Mouse (Mus musculus) neural tube, embryonic 12.5 days (tissue): ENCODE measurements at regions not wholly inside any gene's neighbourhood (a gene's known extent, or its start where the extent isn't known, plus 50 kb on each side); places are given as distances from the start of the nearest gene placed in this dataset.

ENCODE experiments used
- ATAC-seq: fragments of 200-750 bp; cut with Nextera tagmentation; 2 replicates; pipeline ENCODE4 v1.8.0; 2017; ENCODE audit warnings: low read depth, mild to moderate bottlenecking, moderate TSS enrichment, moderate library complexity; ENCODE audit not compliant: low FRiP score
- H3K27ac ChIP-seq: fragments of 300-500 bp; sonication (generic); 2 replicates; pipeline ENCODE4 v1.5.1; 2016
- H3K27me3 ChIP-seq: fragments of 300-500 bp; sonication (generic); replicated peaks from 2 replicates; pipeline ENCODE4 v1.6.1; 2016; ENCODE audit warnings: mild to moderate bottlenecking
- H3K36me3 ChIP-seq: fragments of 300-500 bp; sonication (generic); 2 replicates; pipeline ENCODE4 v1.6.1; 2016; ENCODE audit warnings: mild to moderate bottlenecking
- H3K4me1 ChIP-seq: fragments of 300-500 bp; sonication (generic); 2 replicates; pipeline ENCODE4 v1.6.1; 2016
- H3K4me2 ChIP-seq: fragments of 300-500 bp; sonication (generic); replicated peaks from 2 replicates; pipeline ENCODE4 v1.6.1; 2016; ENCODE audit warnings: mild to moderate bottlenecking
- H3K4me3 ChIP-seq: fragments of 300-500 bp; sonication (generic); 2 replicates; pipeline ENCODE4 v1.5.1; 2016
- H3K9ac ChIP-seq: fragments of 300-500 bp; sonication (generic); 2 replicates; pipeline ENCODE4 v1.6.1; 2016; ENCODE audit warnings: mild to moderate bottlenecking
- H3K9me3 ChIP-seq: fragments of 300-500 bp; sonication (generic); 2 replicates; pipeline ENCODE4 v1.6.1; 2016; ENCODE audit warnings: mild to moderate bottlenecking
- WGBS: fragments of 180-500 bp; shearing (Covaris S2); methylation state at CpG from one replicate; pipeline ENCODE4 v1.1.7; 2016; 5-methylcytosine and 5-hydroxymethylcytosine counted together

DNA sequence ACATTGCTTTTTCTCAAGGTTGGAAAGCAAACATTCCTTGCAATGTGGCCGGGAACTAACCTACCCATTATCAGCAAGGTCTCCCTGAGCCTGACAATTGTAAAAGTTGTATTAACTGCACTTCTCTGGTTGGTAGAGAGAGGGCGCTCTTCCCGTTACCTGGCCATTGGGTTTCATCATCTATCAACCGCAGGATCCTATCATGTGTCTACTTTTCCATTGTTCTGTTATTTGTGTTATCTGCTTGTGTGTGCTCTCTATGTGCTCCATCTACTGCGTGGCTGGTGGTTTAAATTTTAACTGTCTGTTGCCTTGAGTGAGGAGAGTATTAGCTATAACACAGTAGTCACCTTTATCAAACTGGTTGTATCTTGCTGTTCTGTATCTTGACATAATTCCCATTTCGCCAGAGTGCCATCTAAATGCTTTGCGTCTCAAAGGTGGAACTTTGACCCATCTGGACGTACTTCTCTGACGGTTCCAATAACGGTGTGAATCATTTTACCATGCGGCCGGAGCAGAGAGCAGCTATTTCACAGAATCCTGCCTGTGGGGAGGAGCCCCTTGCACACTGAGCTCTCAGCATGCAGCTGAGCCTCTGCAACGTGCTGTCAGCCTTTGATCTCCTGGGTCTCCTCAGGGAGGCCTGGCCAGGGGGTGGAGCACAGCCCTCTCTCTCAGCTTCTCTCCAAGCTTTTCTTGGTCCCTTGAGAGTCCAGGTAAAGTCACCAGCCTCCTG lies 77.5 kb upstream of the A530016L24Rik start:
- Histone ChIP-seq H3K9ac (no peak overlapping the region), H3K9me3 (no peaks in the 10 kb centered on the region), H3K4me3 (no peak overlapping the region), H3K36me3 (no peaks in the 10 kb centered on the region), H3K4me2 (no peak overlapping the region), H3K27ac (no peak overlapping the region), H3K4me1 (peaks cover 7% of the 10 kb centered on the region; the same call in 1 of the 2 replicates), H3K27me3 (peaks cover 12% of the 10 kb centered on the region; the same call in 1 of the 2 replicates)
- WGBS, result 8% methylated on average over 13 of the region's 13 CpGs
- ATAC-seq, result no peak

DNA sequence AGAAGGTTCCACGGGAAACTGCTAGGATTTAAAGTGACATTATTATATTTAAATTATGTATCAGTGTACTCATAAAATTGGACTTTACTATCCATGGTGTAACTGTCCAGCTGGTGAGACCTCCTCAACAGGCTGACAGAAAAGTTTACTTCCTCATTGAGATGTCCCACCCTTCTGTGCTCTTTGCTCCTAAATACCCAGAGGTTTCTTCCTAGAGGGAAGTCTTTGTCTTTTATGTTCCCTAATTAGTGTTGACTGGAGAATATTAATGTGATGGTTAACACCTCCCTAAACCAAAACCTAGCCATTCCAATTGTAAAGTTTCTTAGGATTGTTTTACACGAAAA lies 76.9 kb upstream of the A530016L24Rik start:
- Histone ChIP-seq H3K27ac (no peak overlapping the region), H3K9ac (no peak overlapping the region), H3K4me2 (no peak overlapping the region), H3K36me3 (no peaks in the 10 kb centered on the region), H3K4me3 (no peak overlapping the region), H3K9me3 (no peaks in the 10 kb centered on the region), H3K4me1 (peaks cover 6% of the 10 kb centered on the region; the same call in 1 of the 2 replicates), H3K27me3 (peaks cover 12% of the 10 kb centered on the region; the same call in 1 of the 2 replicates)
- WGBS, result 24% methylated on average over 2 of the region's 2 CpGs
- no peak for ATAC-seq

DNA sequence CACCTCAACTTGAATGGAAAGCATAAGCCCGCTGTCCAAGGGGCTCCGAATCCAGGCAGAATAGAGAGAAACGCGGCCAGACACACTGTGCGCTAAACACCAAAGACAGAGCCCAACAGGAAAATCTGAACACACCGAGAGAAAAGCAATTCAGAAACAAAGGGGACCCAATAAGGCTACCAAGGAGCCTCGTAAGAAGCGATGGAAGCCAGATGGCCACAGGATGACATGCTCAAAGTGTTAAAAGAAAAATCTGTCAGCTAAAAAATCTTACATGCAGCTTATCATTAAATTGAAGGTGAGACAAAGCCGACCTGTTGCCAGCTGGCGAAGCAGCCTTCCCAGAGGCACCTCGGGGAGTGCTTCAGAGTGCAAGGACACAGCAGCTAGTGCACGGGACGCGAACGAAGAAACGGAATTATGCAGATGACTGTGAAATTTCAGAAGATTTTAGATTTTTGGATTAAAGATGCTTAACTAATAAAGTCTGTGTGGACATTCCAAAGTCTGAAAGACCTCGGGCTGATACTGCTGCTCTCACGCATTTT lies 73.2 kb upstream of the A530016L24Rik start:
- 84% methylated on average over 18 of the region's 18 CpGs for WGBS
- no peak overlapping the region for H3K4me3 ChIP-seq
- no peak overlapping the region for H3K4me2 ChIP-seq
- H3K9me3 ChIP-seq, result no peaks in the 10 kb centered on the region
- H3K36me3 ChIP-seq, result no peaks in the 10 kb centered on the region
- H3K4me1 ChIP-seq, result peaks cover 4% of the 10 kb centered on the region; the same call in 1 of the 2 replicates
- no peak overlapping the region for H3K27ac ChIP-seq
- H3K9ac ChIP-seq, result no peak overlapping the region
- ATAC-seq, result no peak
- 0 out of 2 replicates have a peak, but pooled peaks cover 4% of the 10 kb centered on the region for H3K27me3 ChIP-seq

DNA sequence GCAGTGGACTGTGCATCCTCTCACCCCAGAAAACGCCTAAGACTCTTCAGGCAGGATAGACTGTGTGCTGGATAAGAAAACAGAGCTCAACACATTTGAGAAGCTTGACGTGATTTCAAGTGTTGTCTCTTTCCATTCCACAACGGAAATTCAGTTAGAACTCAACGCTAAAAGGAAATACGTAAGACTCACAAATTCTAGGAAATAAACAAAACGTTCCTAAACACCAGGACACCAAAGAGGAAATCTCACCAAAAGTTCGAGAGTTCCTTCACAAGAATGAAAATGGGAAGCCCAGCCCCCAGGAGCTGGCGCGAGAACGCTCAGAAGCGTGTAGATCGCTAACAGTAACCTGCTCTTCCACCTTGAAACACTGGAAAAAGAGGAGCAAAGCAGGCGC lies 72.7 kb upstream of the A530016L24Rik start:
- no peak for ATAC-seq

DNA sequence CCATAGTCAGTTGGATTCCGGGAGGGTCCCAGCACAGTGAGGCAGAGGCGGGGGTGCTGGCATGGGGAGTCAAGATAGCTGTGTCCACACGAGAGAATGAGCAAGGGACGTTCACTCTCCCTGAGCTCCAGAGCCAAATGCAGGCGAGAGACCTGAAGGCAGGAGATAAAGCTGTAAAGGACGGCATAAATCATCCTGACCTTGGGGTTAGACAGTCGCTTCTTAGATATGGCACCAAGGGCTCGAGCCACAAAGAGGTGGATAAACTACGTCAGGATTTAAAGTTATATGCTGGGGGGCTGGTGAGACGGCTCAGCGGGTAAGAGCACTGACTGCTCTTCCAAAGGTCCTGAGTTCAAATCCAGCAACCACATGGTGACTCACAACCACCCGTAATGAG lies 70.6 kb upstream of the A530016L24Rik start:
- no peaks in the 10 kb centered on the region for H3K36me3 ChIP-seq
- H3K27ac ChIP-seq, result no peak overlapping the region
- H3K9me3 ChIP-seq, result no peaks in the 10 kb centered on the region
- H3K4me2 ChIP-seq, result no peak overlapping the region
- 74% methylated on average over 12 of the region's 12 CpGs for WGBS
- H3K9ac ChIP-seq, result no peak overlapping the region
- H3K4me3 ChIP-seq, result no peak overlapping the region
- 0 out of 2 replicates have a peak, but pooled peaks cover 2% of the 10 kb centered on the region for H3K4me1 ChIP-seq
- no peaks in the 10 kb centered on the region for H3K27me3 ChIP-seq
- ATAC-seq, result no peak

More for the DNA sequence above, 72.7 kb upstream of the A530016L24Rik start:
- Histone ChIP-seq H3K9ac (no peak overlapping the region), H3K27ac (no peak overlapping the region), H3K4me2 (no peak overlapping the region), H3K9me3 (no peaks in the 10 kb centered on the region), H3K4me1 (peaks cover 4% of the 10 kb centered on the region; the same call in 1 of the 2 replicates), H3K4me3 (no peak overlapping the region), H3K27me3 (0 out of 2 replicates have a peak, but pooled peaks cover 4% of the 10 kb centered on the region), H3K36me3 (no peaks in the 10 kb centered on the region)
- 88% methylated on average over 13 of the region's 13 CpGs for WGBS

DNA sequence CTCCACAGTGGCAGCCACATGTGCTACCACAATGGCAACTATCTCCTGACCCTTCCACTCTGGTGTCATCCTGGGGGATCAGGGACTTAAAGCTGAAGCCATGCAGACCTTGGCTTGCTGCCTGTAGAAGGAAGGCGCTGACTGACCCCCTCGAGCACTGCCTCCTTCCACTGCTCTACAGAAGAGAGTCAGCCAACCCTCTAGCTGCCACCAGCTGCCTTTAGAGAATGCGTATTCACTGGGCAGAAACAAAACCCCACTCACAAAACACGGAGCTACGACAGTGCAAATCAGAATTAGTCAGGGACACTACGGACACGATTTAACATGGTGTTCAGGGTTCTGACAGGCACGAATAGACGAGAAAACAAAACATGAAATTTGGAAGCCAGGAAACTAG lies 67.1 kb upstream of the A530016L24Rik start:
- H3K36me3 ChIP-seq, result no peaks in the 10 kb centered on the region
- H3K4me3 ChIP-seq, result no peak overlapping the region
- H3K27me3 ChIP-seq, result no peaks in the 10 kb centered on the region; the same call in 1 of the 2 replicates
- H3K27ac ChIP-seq, result no peak overlapping the region
- peak; percentile 48; the same call in 1 of the 2 replicates for ATAC-seq
- H3K4me1 ChIP-seq, result 0 out of 2 replicates have a peak, but pooled peaks cover 2% of the 10 kb centered on the region
- 54% methylated on average over 9 of the region's 9 CpGs for WGBS
- no peak overlapping the region for H3K4me2 ChIP-seq
- no peak overlapping the region for H3K9ac ChIP-seq
- H3K9me3 ChIP-seq, result no peaks in the 10 kb centered on the region

DNA sequence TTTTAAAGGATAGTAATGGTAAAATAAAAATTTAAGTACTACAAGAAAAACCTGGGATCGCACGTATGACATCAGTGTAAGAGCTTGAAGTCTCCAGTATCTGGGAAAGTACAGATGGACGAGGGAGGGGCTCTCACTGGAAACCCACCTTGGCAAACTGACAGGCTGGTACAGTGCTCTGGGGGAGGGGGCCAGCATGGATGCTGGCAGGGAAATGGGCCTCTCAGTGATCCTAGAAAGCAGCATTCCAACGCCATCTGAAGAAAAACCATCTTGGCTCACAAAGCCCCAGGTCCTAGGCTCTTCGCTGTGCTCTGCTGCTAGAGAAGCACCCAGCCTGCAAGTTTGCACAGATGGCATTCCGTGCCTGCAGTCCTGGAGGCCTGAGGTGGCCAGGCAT lies 65.1 kb upstream of the A530016L24Rik start:
- H3K4me2 ChIP-seq, result no peak overlapping the region
- H3K9me3 ChIP-seq, result no peaks in the 10 kb centered on the region
- no peak overlapping the region for H3K4me3 ChIP-seq
- H3K4me1 ChIP-seq, result 0 out of 2 replicates have a peak, but pooled peaks cover 2% of the 10 kb centered on the region
- no peak for ATAC-seq
- 92% methylated on average over 6 of the region's 6 CpGs for WGBS
- H3K36me3 ChIP-seq, result no peaks in the 10 kb centered on the region
- no peak overlapping the region for H3K27ac ChIP-seq
- no peaks in the 10 kb centered on the region; the same call in 1 of the 2 replicates for H3K27me3 ChIP-seq
- no peak overlapping the region for H3K9ac ChIP-seq

DNA sequence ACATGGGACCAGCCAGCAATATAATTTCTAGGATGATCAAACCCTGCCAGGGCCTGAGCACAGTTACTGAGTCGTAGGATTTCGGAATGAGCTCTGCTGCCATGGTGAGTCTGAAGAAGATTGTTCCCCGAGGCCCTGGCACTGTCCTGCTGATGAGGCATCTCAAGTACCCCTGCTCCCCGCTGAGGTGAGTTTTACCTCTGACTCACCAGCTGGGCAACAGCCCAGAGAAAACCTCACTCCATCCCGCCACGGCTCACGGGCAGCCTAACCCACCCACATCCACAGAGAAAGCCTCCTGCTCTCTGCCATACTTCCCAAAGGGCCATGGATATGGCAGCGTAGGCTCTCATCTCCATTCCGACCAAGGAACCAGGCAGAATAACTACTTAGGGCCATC lies 62.6 kb upstream of the A530016L24Rik start:
- no peaks in the 10 kb centered on the region for H3K9me3 ChIP-seq
- H3K4me3 ChIP-seq, result no peak overlapping the region
- no peak overlapping the region for H3K27ac ChIP-seq
- H3K4me2 ChIP-seq, result no peak overlapping the region
- H3K9ac ChIP-seq, result no peak overlapping the region
- H3K4me1 ChIP-seq, result peaks cover 15% of the 10 kb centered on the region
- WGBS, result 77% methylated on average over 9 of the region's 9 CpGs
- H3K27me3 ChIP-seq, result no peaks in the 10 kb centered on the region; the same call in 1 of the 2 replicates
- no peak for ATAC-seq
- H3K36me3 ChIP-seq, result no peaks in the 10 kb centered on the region

DNA sequence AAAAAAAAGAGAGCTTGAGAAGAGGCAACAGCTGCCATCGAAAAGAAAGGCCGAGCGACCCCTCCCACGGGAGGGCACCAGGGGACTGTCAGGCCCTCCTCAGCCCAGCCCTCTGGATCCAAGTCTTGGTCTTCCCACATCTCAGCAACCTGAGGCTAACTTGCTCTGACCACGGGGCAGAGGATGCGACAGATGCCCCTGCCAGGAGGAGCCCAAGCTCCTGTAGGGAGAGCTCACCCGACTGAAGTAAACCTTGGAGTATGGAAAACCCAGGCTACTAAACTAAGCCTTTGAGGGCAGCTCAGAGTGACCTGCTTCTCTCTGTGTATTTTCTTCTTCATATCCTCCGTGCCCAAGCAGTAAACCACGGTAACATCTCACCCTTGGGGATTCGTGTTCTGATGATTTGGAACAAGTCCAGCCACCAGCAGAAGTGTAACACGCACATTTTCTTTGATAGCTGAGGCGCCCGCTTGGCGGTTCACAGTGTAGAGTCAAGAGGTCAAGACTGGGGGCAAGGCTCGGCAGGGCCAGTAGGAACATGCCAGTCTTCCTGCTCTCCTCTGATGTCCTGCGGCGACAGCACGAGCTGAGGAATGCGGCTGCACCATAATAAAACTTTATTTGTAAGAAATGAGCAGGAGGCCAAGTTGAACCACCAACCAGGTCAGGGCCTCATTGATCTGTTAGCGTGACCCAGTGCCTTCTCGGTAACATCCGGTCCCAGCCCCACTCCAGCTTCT lies 59.0 kb upstream of the A530016L24Rik start:
- ATAC-seq, result no peak
- Histone ChIP-seq H3K27me3 (peaks cover 5% of the 10 kb centered on the region; the same call in 1 of the 2 replicates), H3K4me3 (no peak overlapping the region), H3K4me2 (peak overlapping the region; percentile 14; the same call in 1 of the 2 replicates), H3K27ac (no peak overlapping the region), H3K4me1 (peaks cover 32% of the 10 kb centered on the region), H3K9ac (no peak overlapping the region), H3K9me3 (no peaks in the 10 kb centered on the region), H3K36me3 (no peaks in the 10 kb centered on the region)
- 20% methylated on average over 22 of the region's 22 CpGs for WGBS

DNA sequence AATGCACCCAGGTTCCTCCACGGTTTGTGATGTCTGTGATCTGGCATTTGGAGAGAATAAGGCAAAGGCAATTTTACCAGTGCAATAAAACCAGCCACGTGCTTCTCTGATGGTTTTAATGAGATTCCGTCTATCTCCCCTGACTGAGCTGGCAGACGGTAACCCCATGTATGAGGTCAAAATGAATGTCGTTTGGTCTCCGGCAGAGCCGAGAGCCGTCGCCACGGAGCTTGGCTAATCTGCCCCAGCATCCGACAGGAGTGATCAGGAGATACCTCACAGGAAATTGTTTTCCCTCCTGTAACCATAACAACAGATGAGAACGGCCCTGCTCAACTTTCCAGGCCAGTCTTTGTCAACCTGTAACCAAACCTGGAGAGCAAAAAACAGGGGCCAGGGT lies 55.9 kb upstream of the A530016L24Rik start:
- Histone ChIP-seq H3K9me3 (no peaks in the 10 kb centered on the region), H3K9ac (no peak overlapping the region), H3K4me3 (no peak overlapping the region), H3K4me1 (peaks cover 38% of the 10 kb centered on the region), H3K27ac (no peak overlapping the region), H3K27me3 (0 out of 2 replicates have a peak, but pooled peaks cover 8% of the 10 kb centered on the region), H3K4me2 (no peak overlapping the region), H3K36me3 (no peaks in the 10 kb centered on the region)
- ATAC-seq, result no peak
- WGBS, result 13% methylated on average over 12 of the region's 12 CpGs

DNA sequence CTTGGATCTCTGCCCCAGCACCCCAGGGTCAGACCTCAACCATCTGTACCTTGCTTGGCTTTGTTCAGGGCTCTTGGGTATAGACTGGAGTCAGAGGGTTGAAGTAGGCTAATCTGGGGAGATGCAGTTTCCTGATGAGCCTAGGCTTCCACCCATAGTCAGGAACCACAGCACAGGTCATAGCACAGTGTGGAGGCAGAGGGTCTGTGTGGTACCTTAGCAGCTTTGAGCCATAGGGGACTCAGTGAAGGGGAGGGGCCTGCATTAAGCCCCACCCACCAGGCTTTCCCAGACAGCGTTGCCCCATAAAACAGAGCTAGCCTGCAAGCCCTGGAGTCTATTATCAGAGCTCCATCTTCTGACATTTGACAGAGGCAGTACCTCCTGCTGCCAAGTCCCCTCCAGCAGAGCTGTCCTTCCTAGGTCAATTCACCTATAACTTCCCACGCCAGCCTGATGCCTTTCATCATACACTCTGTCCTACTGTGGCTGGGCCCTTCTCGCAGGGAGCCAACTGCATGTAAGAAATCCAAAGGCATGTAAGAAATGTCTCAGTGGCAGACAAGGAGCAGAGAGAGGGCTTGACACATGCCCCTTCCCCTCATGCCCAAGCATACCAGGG lies 54.5 kb upstream of the A530016L24Rik start:
- no peak overlapping the region for H3K4me3 ChIP-seq
- H3K4me1 ChIP-seq, result peaks cover 33% of the 10 kb centered on the region
- WGBS, result 47% methylated on average over 3 of the region's 3 CpGs
- H3K9ac ChIP-seq, result no peak overlapping the region
- H3K9me3 ChIP-seq, result no peaks in the 10 kb centered on the region
- H3K27ac ChIP-seq, result no peak overlapping the region
- 0 out of 2 replicates have a peak, but pooled peaks cover 8% of the 10 kb centered on the region for H3K27me3 ChIP-seq
- no peak for ATAC-seq
- H3K4me2 ChIP-seq, result no peak overlapping the region
- H3K36me3 ChIP-seq, result no peaks in the 10 kb centered on the region
